Mouse (Mus musculus): ENCODE measurements around the gene Reep3. TPM values are rescaled to one million over a fixed set of nuclear protein-coding genes. Genes with fewer than 3 reads are reported as not detected.
"Not testable (repeated sequence)": the region's sequence is repeated elsewhere in the genome, so short reads cannot be mapped to it uniquely, and the experiment has no call there.

Reep3 gene
- total RNA-seq, 1 experiment from 2014 or later = 12.5 TPM

DNA sequence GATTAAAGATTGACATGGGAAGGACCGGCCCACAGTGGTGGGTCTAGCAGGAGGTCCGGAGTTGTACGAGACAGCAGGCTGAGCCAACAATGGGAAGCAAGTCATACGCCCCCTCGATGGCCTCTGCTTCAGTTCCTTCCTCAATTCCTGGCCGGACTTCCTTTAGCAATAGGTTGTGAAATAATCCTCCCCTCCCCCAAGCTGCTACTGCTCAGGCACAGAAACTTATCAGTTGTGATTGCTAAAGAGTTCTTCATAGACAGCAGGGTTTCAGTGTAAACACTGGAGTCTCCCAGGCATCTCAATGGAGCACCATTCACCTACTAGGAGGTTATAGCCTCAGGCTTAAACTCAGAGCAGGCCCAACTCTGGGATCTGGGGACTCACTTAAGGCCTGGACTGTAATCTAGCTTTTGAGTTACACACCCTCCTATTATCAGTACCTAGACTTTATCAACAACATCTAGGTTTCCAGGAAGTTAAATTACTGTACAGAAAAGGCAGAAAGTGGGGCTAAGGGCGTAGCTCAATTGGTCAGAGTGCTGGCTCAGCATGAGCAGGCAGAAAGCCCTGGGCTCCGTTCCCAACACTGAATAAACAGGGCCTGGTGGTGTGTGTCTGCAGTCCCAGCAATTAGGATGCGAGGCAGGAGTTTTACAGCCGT, 71.0 kb downstream of the Reep3 start:
- ATAC-seq (replicated peaks; ENCODE audit: low read depth, poor library complexity, severe bottlenecking) = peak; percentile 97

DNA sequence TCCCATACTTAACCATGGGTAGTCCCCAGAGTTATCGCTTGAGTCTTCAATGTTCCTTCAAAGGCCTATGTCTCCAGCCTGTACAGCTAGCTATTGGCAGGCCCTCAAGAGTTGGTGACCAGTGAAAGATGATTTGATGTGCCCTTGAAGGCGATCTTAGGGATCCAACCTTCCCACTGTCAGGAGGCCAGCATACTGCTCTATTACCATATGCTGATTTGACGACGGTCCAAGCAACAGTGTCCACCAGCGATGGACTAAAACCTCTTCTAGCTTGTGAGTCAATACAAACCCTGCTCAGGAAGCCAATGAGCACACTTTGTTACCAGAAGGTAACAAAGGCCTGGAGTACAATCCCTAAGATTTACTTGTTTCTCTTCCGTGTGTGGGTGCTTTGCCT, 72.4 kb downstream of the Reep3 start:
- ATAC-seq (replicated peaks; ENCODE audit: low read depth, poor library complexity, severe bottlenecking) = no peak

DNA sequence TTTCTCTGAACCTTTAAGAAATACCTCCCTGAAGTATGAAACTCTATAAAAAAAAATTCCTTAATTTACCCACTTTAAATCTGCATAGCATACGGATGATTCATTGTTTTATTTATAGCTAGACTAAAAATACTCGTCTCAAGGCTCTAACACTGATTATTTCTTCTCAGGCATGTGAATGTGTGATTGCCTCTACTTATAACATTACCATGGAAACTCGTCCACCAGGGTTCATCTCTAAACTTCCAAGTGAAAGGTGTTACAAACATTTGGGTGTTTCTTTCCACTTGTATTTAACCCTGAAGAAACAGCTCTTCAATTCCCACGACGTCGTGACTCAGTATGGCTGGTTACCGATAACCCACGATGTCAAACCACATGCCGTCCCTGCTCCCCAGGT, 73.7 kb downstream of the Reep3 start:
- ATAC-seq (replicated peaks; ENCODE audit: low read depth, poor library complexity, severe bottlenecking) = no peak

DNA sequence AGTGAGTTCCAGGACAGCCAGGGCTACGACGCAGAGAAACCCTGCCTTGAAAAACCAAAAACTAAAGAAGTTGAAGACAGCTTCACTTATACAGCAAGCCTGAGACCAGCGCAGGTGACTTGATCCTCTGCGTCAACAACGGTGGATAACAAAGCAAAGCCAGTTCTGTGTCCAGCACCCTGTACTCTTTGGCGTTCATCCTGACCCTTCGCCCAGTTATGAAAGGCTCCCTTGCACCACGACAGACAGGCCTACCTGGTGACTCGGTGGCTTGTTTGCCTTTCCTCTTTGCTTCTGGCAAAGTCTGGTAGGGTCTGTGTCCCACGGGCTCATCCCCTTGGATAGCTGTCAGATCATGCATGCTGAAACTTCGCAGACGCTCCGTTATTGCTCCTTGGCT, 75.3 kb downstream of the Reep3 start:
- ATAC-seq (replicated peaks; ENCODE audit: low read depth, poor library complexity, severe bottlenecking) = no peak

DNA sequence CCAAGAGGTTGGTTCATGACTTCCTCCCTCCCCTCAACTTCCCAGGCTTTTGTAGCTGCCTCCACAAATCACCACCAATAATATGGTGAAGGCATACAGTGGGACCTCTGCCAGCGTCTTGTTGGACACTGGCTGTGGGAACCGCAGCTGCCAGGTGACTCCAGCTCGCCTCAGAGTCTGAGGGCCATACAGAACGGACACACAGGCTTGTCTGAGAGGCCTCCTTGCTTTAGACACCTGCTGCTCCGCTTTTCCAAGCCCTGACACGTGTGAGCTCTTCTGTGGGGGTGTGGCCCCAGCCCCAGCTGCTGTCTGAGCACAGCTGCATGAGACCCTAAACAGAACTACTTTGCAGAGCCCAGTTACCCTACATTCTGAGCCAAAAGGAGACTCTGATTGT, 77.9 kb downstream of the Reep3 start:
- ATAC-seq (replicated peaks; ENCODE audit: low read depth, poor library complexity, severe bottlenecking) = no peak

DNA sequence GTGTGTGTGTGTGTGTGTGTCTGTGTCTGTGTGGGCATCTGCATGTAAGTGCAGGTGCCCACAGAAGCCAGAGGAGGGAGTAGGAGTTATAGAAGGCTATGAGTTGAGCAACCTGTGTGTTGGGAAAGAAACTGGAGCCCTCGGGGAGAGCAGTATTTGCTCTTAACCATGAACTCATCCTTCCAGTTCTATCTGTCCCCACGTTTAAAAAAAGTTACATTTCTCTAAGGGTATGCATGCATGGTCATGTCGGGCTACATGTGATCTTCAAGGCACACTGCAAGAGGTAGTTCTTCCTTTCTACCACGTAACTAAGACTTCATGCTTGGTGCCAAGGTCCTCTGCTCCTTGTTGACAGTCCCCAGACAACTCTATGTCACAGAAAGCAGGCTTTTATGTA, 78.9 kb downstream of the Reep3 start:
- ATAC-seq (replicated peaks; ENCODE audit: low read depth, poor library complexity, severe bottlenecking) = no peak

DNA sequence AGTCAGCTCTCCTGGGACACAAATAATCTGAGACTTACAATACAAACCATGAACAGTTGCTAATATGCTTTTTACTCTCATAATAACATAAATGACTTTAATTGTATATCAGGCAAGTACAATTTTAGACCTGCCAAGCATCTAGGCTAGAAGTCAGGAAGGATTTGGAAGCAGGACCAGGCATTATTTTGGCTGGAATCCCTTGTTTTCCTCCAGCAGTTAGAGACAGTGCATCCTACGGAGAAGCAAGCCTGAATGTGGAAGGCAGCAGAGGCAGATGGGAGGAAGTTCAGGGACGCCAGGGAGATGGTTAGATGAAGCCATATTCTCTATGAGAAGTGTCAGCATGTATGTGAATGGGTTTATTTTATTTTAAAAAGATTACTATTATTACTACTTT, 79.4 kb downstream of the Reep3 start:
- no peak for ATAC-seq (replicated peaks; ENCODE audit: low read depth, poor library complexity, severe bottlenecking)

DNA sequence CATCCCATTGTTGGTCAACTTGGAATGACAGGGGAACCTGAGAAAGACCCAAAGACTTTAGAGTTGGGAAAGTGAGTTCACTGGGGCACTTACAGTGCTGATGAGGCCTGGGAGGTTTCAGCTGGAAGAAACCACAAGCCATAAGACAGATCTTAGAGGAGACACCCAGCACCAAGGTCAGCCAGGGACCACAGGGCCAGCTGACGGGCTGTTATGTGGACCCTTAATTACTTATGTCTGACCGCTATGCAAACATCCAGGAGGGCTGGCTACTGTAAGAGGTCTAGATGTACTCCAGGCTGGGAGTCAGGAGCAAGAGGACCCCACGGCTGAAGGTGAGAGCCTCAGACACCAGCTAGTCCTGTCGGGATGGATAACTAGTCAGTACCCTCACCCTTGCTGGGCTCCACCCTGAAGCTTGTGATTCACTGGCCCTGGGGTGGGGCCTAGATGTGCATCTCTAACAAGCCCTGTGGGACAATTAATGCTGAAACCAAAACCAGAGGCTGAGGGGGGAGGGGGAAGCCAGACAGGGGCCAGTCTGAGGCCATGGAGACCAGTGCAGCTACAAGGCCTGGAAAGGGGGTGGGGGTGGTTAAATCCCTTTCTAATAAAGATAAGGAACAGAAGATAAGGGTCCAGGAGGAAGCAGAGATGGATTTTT, 80.0 kb downstream of the Reep3 start:
- no peak for ATAC-seq (replicated peaks; ENCODE audit: low read depth, poor library complexity, severe bottlenecking)

DNA sequence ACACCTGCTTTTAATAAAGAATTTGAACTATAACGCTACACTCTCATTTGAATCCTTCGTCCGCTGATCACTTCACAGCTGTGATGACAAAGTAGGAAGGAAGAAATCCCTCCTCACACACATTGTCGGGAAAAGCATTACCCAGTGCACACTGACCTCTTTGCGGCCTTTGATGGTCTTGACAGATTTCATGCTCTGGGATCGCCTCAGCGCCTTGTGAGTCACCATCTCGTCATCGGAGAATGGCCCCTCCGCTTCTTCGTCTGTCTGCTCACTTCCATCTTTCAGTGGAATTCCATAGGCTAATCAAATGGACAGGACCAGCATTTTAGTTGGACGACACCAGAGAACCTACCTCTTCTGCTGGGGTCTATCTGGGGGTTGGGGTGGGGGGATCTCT, 82.0 kb downstream of the Reep3 start:
- ATAC-seq (replicated peaks; ENCODE audit: low read depth, poor library complexity, severe bottlenecking) = no peak

DNA sequence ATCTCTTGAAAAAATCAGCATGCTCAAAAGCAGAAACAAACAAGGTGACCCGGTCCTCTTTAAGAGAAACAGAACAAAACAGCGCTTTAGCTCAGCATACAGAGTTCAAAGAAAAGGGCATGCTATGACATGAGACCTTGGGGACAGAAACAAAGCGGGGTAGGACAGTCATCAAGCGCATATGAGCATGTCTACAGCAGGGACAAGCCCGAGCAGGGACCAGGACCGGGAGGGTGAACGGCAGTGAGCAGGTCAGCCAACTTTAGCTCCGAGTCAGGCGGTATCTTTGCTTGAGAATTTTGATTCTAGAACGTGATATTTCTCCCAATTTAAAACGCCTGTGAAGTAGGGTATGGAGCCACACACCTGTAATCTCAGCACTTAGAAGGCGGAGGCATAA, 86.2 kb downstream of the Reep3 start:
- no peak for ATAC-seq (replicated peaks; ENCODE audit: low read depth, poor library complexity, severe bottlenecking)

DNA sequence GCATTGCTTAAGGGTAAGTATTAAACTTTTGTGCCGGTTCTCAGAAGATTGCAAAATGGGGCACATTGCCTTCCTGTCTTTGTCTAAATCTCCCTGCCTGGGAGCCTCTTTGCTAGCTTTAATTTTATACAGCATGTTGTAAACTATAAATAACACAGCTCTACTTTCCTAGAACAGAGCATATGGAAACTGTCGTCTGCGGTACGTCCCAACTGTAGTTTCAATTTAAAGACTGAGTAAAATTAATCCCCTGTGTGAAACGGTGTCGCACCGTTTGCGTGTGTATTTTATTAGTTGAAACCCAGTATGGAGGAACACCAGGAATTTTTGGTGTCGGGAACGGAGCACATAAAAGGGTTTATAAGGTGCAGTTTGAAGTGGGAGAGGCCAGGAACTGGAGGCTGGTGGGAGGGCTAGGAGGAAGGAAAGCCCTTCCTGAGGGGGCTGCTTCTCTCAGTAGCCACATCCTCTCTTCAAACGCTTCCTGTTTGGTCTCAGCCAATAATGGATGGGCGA, 92.2 kb downstream of the Reep3 start:
- peak; percentile 59 for ATAC-seq (replicated peaks; ENCODE audit: low read depth, poor library complexity, severe bottlenecking)

DNA sequence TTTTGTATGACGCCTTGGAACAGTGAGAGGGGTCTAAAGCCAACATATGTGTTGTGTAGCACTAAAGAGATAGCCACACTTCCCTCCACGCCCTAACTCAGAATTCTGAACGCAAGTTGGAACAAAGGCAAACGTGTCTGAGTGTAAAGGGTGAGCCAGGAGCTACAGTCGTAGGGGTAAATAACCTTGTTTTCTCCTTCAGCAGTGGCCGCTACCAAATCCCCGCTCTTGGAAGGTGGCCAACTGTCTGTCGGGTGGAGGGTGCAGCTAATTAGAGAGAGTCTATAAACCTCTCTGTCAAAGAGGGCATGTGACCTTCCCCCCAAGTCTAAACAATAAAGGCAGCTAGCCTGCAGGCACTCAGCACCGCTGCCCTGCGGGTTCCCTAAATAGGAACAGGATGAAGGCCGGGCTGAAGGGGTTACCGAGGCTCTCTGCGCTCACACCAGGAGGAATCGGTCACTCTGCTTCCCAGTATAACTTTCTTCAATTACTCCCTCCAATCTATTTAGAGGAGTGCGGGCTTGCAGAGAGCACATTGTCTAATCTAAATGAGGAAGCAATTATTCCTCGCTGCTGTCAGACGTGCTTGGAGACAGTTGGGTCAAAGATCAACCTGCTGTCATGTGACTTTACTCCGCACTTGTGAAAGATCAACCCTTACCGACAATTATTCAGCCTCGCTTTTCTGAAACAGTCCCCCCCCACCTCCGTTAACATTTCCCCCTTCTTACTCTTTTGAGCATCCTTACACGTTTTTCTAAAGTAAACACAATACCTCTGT, 92.8 kb downstream of the Reep3 start:
- peak; percentile 70 for ATAC-seq (replicated peaks; ENCODE audit: low read depth, poor library complexity, severe bottlenecking)

DNA sequence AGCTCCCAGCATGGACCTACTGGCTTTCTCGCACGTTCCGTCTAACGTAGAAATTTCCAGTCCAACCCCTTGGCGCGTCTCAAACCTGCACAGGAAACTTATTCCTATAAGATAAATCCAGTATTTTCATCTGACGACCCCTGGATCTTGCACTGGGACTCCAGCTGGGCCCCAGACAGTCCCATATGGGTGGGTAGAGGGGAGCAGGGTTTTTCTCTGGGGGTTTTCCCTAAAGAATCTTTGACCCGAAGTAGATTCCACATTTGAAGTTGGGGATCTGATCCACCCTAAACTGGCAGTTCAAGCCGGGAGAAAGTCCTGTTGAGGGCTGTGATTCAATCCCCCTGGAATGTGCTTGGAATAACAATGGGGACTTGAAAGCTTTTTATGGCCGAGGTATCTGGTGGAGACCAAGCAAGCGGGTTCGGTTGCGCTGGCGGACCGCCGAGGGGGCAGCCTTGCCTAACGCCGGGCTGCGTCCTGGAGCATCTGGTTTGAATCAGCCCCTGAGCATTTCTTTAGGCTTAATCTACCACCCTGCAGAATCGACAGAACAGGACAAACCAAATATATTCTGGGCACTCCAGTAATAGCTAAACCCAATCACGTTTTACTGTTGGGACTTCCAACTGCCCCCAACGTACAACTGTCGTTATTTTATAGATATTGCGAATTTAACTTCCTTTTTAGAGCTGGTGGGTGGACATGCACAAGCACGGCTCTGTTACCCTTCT, 93.6 kb downstream of the Reep3 start:
- peak; percentile 6; the same call in 1 of the 2 replicates for ATAC-seq (replicated peaks; ENCODE audit: low read depth, poor library complexity, severe bottlenecking)

DNA sequence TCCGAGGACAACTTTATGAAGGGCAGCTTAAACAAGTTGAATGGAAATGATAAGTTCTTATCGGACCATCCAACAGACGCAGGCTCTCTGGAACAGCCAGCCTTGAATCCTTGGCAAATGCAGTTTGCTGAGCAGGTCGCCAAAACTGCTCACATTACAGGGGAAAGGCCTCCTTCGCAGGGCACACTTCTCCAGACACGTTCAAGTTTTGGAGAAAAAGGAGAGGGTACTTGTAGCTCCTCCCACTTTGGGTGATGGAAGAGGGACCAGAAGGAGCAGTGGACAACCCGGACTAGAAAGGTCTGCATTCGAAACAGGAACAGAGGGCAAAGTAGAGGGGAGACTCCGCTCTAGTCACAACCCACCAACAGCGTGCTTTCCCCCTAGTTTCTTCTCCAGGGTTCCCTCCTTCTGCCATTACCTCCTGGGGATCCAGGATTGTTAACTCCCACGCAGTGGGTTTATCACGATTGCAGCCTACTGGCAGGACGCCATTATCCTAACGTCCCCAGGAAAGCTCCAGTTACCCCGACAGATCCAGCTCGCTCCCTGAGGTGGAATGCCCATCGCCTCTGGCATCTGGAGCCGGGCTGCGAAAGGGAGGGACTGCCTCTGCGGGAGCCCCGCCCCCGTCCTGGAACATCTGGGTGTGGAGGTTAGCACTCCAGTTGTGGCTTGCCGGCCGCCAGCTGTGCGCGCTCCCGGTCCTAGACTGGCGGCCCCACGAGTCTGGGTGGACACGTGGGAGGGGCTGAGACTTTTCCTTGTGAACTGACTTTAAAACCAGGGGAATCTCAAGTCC, 94.3 kb downstream of the Reep3 start:
- ATAC-seq (replicated peaks; ENCODE audit: low read depth, poor library complexity, severe bottlenecking) = peak; percentile 62

DNA sequence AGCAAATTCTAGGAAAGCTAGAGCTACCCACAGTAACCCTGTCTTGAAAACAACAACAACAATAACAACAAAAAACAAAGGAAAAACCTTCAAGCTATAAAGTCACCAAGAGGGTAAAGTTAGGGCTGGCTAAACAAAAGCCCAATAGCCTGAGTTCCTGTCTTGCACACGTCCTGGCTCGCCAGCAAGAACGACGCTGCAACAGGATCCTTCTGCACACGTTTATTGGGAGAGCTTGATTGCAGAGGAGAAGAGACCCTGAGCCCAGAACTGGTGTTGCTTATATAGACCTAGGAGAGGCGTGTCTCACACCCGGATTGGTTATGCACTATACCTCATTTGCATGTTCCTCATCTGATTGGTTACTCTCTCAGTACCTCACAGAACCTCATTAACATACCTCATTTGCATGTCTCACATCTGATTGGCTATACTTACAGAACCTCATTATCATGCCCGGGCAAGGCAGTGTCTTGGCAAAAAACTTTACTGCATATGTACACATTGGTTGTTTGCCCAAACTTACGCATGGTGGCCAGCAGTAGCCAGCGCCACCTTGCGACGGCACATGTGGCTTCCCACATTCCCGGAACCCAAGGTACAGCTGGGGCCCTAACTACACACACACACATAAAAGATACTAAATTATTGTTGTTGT, 95.7 kb downstream of the Reep3 start:
- ATAC-seq (replicated peaks; ENCODE audit: low read depth, poor library complexity, severe bottlenecking) = not testable (repeated sequence)

DNA sequence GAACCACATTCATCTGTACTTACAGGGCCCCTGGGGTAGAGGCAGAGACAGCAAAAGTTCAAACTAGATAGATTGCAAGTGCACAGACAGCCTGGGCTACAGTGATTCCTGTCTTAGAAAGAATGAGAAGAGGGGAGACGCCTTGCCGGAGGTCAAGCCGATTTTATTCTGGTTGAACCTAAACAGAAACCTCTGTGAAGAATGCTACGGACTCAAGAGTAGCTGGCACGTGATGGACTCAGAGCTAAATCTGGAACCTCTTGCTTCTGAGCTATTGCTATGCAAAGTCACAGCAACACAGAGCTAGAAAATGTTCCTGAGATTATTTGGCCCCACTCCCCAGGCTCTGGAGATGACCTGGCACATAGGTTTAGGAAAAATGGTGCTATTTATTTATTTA, 96.6 kb downstream of the Reep3 start:
- no peak for ATAC-seq (replicated peaks; ENCODE audit: low read depth, poor library complexity, severe bottlenecking)

DNA sequence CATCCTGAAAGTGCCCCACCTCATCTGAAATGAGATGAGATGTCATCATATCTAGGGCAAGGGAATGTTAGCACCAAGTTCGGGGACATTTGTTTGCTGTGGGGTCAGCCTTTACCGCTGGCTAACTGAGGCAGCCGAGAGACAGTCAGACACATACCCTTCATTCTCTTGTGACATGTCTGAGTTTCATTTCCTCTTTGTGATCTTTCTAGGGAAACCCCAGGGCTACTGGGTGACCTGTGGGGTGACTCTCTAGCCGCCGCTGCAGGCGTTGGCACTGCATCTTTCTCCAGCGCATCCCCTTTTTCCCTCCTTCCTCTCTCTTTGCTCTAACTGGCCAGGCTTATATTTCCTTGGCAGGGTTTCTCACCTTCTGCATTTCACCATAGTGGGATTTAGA, 98.0 kb downstream of the Reep3 start:
- peak; percentile 49 for ATAC-seq (replicated peaks; ENCODE audit: low read depth, poor library complexity, severe bottlenecking)

DNA sequence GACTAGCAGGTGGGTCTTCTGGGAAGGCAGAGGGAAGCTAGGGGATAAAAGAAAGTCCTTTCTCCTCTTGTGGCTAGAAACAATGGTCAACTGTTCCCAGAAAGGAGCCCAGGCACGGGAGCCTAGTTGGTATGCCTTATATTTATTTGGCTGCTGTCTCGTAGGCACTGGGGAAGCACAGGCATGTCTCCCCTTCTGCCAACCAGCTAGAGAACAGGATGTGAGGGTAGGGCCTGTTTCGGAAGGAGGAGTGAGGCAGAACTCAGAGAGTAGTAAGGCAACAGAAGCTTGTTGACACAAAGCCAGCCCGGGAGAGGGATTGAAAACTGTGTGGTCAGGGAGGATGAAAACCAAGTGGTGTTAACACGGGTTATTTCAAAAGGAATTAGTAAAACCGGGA, 101.6 kb downstream of the Reep3 start:
- ATAC-seq (replicated peaks; ENCODE audit: low read depth, poor library complexity, severe bottlenecking) = no peak

DNA sequence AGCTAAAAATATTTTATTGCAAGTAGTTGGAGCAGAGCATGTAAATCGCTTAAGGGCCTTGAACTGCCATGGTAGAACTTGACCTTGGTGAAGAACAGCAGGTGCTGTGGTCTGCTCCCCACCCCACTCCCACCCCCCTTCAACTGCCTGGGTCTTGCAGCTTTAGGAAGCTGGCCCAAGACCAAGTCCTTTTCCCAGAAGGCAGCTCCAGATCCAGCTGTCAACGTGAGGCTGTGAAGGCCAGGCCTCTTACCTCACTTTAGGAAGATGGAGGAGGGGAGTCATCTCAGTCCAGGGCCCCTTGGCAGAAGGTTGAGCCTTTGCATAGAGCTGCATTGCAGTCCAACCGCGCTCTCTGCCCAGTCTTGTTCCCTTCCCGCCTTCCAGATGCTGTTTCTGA, 102.3 kb downstream of the Reep3 start:
- no peak for ATAC-seq (replicated peaks; ENCODE audit: low read depth, poor library complexity, severe bottlenecking)
